Mouse (Mus musculus): ENCODE measurements around the gene Wnk2. TPM values are rescaled to one million over a fixed set of nuclear protein-coding genes. Genes with fewer than 3 reads are reported as not detected.

Gene Wnk2
- polyA plus RNA-seq, 1 experiment: 65.4 TPM

DNA sequence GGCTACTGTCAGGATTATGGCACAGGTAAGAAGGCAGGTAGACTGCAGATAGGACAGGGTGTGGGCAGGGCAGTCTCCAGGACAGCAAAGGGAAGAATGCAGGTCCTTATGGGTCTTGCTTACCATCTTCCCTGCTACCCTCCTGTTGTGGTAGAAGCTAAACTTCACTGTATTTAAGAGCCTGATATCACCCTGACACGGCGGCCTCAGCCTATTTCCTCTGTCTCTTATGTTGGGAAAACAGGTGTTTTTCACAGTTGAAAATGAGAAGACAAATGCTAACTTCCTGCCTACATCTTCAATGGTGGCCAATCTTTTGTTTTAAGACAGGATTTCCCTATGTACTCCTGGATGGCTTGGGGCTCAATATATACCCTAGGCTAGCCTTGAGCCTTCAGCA is 94.5 kb downstream of the Wnk2 start:
- TF ChIP-seq POLR2A (IDR thresholded peaks at IDR 0.05; ENCODE audit: extremely low read depth, insufficient read depth, low read length): no peak
- TF ChIP-seq CTCF (IDR thresholded peaks at IDR 0.05; ENCODE audit: extremely low read depth, insufficient read depth, low read length): no peak
- no peak overlapping the region for H3K4me3 ChIP-seq (ENCODE audit: insufficient read depth, low read length)
- H3K4me1 ChIP-seq (ENCODE audit: control insufficient read depth, insufficient read depth, low read length): no peaks in the 10 kb centered on the region
- H3K27ac ChIP-seq (ENCODE audit: insufficient read depth, low read length): no peak overlapping the region

GRCm38 (mm10) chr13:49052512-49052911 is 95.3 kb downstream of the Wnk2 start:
- Histone ChIP-seq H3K27ac (ENCODE audit: insufficient read depth, low read length) (no peak overlapping the region), H3K4me1 (ENCODE audit: control insufficient read depth, insufficient read depth, low read length) (no peaks in the 10 kb centered on the region), H3K4me3 (ENCODE audit: insufficient read depth, low read length) (no peak overlapping the region)
- no peak for TF ChIP-seq POLR2A (IDR thresholded peaks at IDR 0.05; ENCODE audit: extremely low read depth, insufficient read depth, low read length)
- TF ChIP-seq CTCF (IDR thresholded peaks at IDR 0.05; ENCODE audit: extremely low read depth, insufficient read depth, low read length): peak; percentile 41; the same call in 1 of the 2 replicates

DNA sequence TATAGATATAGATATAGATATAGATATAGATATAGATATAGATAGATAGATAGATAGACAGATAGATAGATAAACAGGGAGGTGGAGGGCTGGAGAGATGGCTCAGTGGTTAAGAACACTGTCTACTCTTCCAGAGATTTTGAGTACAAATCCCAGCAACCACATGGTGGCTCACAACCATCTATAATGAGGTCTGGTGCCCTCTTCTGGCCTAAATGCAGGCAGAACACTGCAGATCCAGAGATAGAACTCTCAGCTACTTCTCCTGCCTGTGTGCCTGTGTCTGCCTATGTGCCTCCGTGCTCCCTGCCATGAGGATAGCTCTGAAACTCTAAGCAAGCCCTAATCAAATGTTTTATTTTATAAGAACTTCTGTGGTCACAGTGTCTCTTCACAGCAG is 100.4 kb downstream of the Wnk2 start:
- H3K27ac ChIP-seq (ENCODE audit: insufficient read depth, low read length): no peak overlapping the region
- no peak for TF ChIP-seq POLR2A (IDR thresholded peaks at IDR 0.05; ENCODE audit: extremely low read depth, insufficient read depth, low read length)
- no peak for TF ChIP-seq CTCF (IDR thresholded peaks at IDR 0.05; ENCODE audit: extremely low read depth, insufficient read depth, low read length)
- H3K4me1 ChIP-seq (ENCODE audit: control insufficient read depth, insufficient read depth, low read length): no peaks in the 10 kb centered on the region
- H3K4me3 ChIP-seq (ENCODE audit: insufficient read depth, low read length): no peak overlapping the region

DNA sequence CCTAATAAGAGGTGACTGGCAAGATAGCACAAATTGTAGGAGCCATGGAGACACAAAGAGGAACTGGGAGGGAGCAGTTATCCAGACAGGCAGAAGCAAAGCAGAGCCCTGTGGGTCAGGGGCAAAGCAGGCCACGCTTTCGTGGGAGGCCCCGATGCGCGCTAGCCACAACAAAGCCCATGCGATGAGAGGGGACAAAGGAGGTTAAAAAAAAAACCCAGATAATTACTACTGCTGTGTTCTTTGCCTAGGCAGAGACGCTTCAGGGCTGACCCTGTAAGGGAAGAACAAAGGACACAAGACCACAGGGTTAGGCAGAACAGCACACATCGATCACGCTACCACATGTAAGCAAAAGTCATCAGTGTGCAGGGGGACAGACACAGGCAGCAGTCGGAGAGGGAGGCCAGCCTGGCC is 103.7 kb downstream of the Wnk2 start:
- Histone ChIP-seq H3K4me3 (ENCODE audit: insufficient read depth, low read length) (no peak overlapping the region), H3K4me1 (ENCODE audit: control insufficient read depth, insufficient read depth, low read length) (no peaks in the 10 kb centered on the region), H3K27ac (ENCODE audit: insufficient read depth, low read length) (no peak overlapping the region)
- TF ChIP-seq CTCF (IDR thresholded peaks at IDR 0.05; ENCODE audit: extremely low read depth, insufficient read depth, low read length) (no peak), POLR2A (IDR thresholded peaks at IDR 0.05; ENCODE audit: extremely low read depth, insufficient read depth, low read length) (no peak)

GRCm38 (mm10) chr13:49042371-49042770 is 105.4 kb downstream of the Wnk2 start:
- Histone ChIP-seq H3K4me3 (ENCODE audit: insufficient read depth, low read length) (no peak overlapping the region), H3K4me1 (ENCODE audit: control insufficient read depth, insufficient read depth, low read length) (no peaks in the 10 kb centered on the region), H3K27ac (ENCODE audit: insufficient read depth, low read length) (no peak overlapping the region)
- no peak for TF ChIP-seq POLR2A (IDR thresholded peaks at IDR 0.05; ENCODE audit: extremely low read depth, insufficient read depth, low read length)

GRCm38 (mm10) chr13:49036928-49037574 is 110.8 kb downstream of the Wnk2 start:
- no peak overlapping the region for H3K27ac ChIP-seq (ENCODE audit: insufficient read depth, low read length)
- TF ChIP-seq POLR2A (IDR thresholded peaks at IDR 0.05; ENCODE audit: extremely low read depth, insufficient read depth, low read length): no peak
- TF ChIP-seq CTCF (IDR thresholded peaks at IDR 0.05; ENCODE audit: extremely low read depth, insufficient read depth, low read length): no peak

GRCm38 (mm10) chr13:49036436-49036835 is 111.4 kb downstream of the Wnk2 start:
- H3K4me1 ChIP-seq (ENCODE audit: control insufficient read depth, insufficient read depth, low read length): no peaks in the 10 kb centered on the region
- H3K4me3 ChIP-seq (ENCODE audit: insufficient read depth, low read length): no peak overlapping the region
- no peak overlapping the region for H3K27ac ChIP-seq (ENCODE audit: insufficient read depth, low read length)
- TF ChIP-seq CTCF (IDR thresholded peaks at IDR 0.05; ENCODE audit: extremely low read depth, insufficient read depth, low read length) (no peak), POLR2A (IDR thresholded peaks at IDR 0.05; ENCODE audit: extremely low read depth, insufficient read depth, low read length) (no peak)

More at GRCm38 (mm10) chr13:49036928-49037574, 110.8 kb downstream of the Wnk2 start:
- Histone ChIP-seq H3K4me1 (ENCODE audit: control insufficient read depth, insufficient read depth, low read length) (no peaks in the 10 kb centered on the region), H3K4me3 (ENCODE audit: insufficient read depth, low read length) (no peak overlapping the region)

- H3K4me3 ChIP-seq (ENCODE audit: insufficient read depth, low read length): no peak overlapping the region
- no peaks in the 10 kb centered on the region for H3K4me1 ChIP-seq (ENCODE audit: control insufficient read depth, insufficient read depth, low read length)
- TF ChIP-seq CTCF (IDR thresholded peaks at IDR 0.05; ENCODE audit: extremely low read depth, insufficient read depth, low read length) (no peak), POLR2A (IDR thresholded peaks at IDR 0.05; ENCODE audit: extremely low read depth, insufficient read depth, low read length) (no peak)
- H3K27ac ChIP-seq (ENCODE audit: insufficient read depth, low read length): no peak overlapping the region
Measured at GRCm38 (mm10) chr13:49031029-49031428, 116.8 kb downstream of the Wnk2 start.

GRCm38 (mm10) chr13:49028757-49029539 is 118.9 kb downstream of the Wnk2 start:
- TF ChIP-seq POLR2A (IDR thresholded peaks at IDR 0.05; ENCODE audit: extremely low read depth, insufficient read depth, low read length): no peak
- TF ChIP-seq CTCF (IDR thresholded peaks at IDR 0.05; ENCODE audit: extremely low read depth, insufficient read depth, low read length): no peak
- H3K4me3 ChIP-seq (ENCODE audit: insufficient read depth, low read length): no peak overlapping the region
- H3K27ac ChIP-seq (ENCODE audit: insufficient read depth, low read length): no peak overlapping the region
- no peaks in the 10 kb centered on the region for H3K4me1 ChIP-seq (ENCODE audit: control insufficient read depth, insufficient read depth, low read length)

DNA sequence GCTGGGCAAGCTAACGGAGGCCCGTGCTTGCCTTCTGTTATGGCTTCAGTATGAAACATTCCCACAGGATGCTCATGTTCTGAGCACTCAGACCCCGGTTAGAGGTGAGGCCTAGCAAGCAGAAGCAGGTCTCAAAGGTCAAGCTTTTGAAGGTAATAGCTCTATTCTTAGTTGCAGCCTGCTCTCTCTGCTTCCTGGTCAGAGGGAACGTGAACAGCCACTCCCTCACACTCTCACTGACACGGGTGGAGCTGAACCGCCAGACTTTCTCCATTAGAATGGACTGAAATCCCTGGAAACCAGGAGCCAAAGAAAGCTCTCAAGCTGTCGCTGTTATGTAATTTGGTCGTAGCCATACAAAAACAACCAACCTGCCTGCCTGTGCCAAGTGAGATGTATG is 120.8 kb downstream of the Wnk2 start:
- TF ChIP-seq POLR2A (IDR thresholded peaks at IDR 0.05; ENCODE audit: extremely low read depth, insufficient read depth, low read length) (no peak), CTCF (IDR thresholded peaks at IDR 0.05; ENCODE audit: extremely low read depth, insufficient read depth, low read length) (no peak)
- Histone ChIP-seq H3K4me1 (ENCODE audit: control insufficient read depth, insufficient read depth, low read length) (no peaks in the 10 kb centered on the region), H3K27ac (ENCODE audit: insufficient read depth, low read length) (no peak overlapping the region), H3K4me3 (ENCODE audit: insufficient read depth, low read length) (no peak overlapping the region)

All from cortical plate, adult 2 months (tissue).